Mouse (Mus musculus) monocyte, adult 2 months (primary cell): ENCODE data around the gene Gm12169.
"Not testable (repeated sequence)": the region's sequence is repeated elsewhere in the genome, so short reads cannot be mapped to it uniquely, and the experiment has no call there.

Experiments used
- DNase-seq, 2 experiments: peaks; one replicate each; pipeline ENCODE4 v3.0.0; 2022; ENCODE audit warnings: low spot score in 2 of 2, low read depth in 1 of 2

Gm12169 gene

GRCm38 (mm10) chr11:46523912-46524311 lies at the start of gene Gm12169:
Gene Gm12169 (plus strand): TSS chr11:46524212.
- DNase-seq = no peak

- DNase-seq = no peak
Measured at GRCm38 (mm10) chr11:46474220-46474619, 49.8 kb upstream of the Gm12169 start.

GRCm38 (mm10) chr11:46479311-46479710 lies 44.7 kb upstream of the Gm12169 start:
- DNase-seq = no peak

GRCm38 (mm10) chr11:46480517-46480916 lies 43.5 kb upstream of the Gm12169 start:
- DNase-seq = peak; percentile 57

DNA sequence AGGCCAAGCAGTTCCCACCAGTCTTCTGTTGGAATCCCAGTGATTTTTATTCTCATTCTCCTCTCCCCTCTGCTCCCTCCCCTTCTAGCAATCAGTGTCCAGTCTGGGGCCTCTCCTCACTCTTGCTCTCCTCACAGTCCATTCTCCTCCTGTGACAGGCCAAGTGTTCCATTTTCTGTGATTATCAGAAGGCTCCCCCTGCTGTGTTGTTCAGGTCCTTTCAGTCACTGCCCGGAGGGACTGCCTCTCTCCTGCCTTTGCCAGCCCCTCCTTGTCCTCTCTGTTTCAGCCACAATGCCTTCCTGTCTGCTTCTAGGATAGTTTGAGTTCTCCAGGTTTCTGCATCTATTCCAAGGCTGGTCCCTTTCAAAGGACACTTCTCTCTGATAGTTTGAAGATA lies 35.8 kb upstream of the Gm12169 start:
- DNase-seq = no peak

GRCm38 (mm10) chr11:46488650-46489049 lies 35.4 kb upstream of the Gm12169 start:
- no peak for DNase-seq

DNA sequence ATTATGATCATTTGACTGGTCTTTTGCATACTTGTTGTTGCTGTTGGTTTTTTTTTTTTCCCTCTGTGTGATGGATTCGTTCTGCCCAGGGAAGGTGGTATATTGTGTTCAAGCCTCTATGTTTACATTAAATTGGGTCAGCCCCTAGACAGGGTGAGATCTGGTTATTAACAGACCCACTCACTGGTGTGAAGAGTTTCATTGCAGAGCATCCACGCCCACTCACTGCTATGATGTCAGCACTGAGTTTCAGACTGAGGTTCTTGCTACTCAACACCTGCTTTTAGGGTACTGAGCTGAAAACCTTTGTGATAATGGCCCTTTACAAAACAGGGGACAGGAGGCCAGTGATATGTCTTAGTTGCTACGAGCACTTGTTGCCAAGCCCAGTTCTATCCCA lies 16.9 kb upstream of the Gm12169 start:
- no peak for DNase-seq

GRCm38 (mm10) chr11:46509900-46510299 lies 14.1 kb upstream of the Gm12169 start:
- DNase-seq = no peak

DNA sequence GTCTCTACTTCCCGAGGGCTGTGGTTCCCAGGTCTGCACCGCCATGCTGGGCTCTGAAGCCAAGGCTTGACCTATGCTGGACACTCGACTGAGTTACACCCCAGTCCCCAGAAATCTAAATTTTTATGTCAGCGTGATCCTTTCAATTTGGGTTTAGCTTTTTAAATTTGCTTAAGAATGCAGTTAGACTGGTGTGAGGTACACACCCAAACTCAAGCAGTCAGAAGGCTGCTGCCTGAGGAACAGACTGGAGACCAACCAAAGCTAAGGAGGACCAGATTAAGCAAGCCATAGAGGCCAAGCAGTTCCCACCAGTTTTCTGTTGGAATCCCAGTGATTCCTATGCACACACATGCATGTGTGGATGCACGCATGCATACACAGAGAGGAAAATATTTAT lies 2.7 kb upstream of the Gm12169 start:
- not testable (repeated sequence) for DNase-seq

GRCm38 (mm10) chr11:46522719-46523118 lies 1.3 kb upstream of the Gm12169 start:
- DNase-seq = no peak

DNA sequence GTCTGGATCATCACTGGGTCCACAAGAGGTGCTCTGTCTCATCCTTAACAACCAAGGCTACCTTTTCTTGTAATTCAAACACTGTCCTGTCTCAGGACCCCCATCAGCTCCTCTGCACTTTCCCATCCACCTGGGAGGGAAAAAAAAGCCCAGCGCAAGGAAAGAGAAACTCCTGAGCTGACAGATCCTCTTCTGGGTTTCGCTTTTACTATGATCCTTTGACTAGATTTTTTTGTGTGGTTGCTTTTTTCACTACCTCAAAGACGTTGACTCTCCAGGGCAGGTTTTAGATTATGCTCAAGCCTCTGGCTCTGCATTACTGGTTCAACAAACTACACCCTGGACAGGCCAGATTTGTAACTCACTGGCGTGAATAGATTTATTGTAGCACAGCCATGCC lies 6.1 kb downstream of the Gm12169 start:
- DNase-seq = no peak

GRCm38 (mm10) chr11:46536978-46537377 lies 13.0 kb downstream of the Gm12169 start:
- DNase-seq = no peak

DNA sequence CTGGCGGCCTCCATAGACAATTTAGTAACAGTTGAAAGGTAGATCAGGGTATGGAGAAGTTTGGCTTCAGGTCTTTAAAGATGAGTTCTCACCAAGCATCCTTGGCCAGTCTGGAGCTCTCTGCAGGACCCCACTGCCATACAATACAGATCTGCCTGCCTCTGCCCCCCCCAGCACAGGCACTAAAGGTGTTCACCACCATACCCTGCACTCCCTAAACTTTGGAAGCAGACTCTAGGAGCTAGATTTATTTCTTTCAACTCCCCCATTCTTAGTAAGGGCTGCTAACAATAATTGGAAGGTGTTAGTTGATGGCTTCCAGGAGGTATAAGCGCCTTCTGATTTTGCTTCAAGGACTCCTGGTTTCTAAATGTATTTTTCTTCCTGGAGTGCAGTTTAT lies 19.5 kb downstream of the Gm12169 start:
- no peak for DNase-seq

DNA sequence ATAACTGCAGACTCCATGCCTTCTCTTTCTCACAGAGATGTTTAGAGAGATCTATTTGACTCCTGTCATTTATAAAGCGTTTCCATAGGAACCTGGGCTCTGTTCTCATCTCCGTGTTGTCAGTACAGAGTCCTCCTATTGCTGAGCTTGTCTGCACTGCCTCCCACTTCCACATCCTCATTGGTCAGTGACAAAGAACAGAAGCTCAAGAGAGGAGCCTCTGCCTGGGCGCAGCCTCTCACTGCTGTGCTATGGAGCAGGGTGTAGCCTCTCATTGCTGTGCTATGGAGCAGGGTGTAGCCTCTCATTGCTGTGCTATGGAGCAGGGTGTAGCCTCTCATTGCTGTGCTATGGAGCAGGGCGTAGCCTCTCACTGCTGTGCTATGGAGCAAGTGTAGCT lies 25.7 kb downstream of the Gm12169 start:
- no peak for DNase-seq

GRCm38 (mm10) chr11:46552741-46553140 lies 28.7 kb downstream of the Gm12169 start:
- DNase-seq = no peak

- no peak for DNase-seq
Measured at GRCm38 (mm10) chr11:46561096-46561495, 37.1 kb downstream of the Gm12169 start.

DNA sequence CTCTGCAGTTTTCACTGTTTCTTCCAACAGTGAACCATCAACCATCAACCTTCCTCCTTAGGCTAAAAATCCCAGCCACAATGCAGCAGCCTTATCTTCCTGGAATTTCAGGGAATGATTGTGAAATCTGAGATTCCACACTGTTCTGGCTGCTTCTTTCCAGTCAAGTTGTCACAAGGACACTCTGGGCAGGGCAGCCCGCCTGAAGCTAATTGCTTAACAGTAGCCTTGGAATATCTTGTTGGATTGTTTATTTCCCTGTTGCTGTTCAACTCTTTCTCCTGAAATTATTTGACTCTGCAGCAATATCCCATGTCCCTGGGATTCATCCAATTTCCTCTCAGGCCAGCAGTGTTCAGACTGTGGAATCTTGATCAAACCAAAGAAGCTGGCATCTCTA lies 40.7 kb downstream of the Gm12169 start:
- DNase-seq = no peak

GRCm38 (mm10) chr11:46565967-46566366 lies 42.0 kb downstream of the Gm12169 start:
- no peak for DNase-seq

- no peak for DNase-seq
Measured at GRCm38 (mm10) chr11:46569107-46569506, 45.1 kb downstream of the Gm12169 start.

GRCm38 (mm10) chr11:46571327-46571726 lies 47.3 kb downstream of the Gm12169 start, which contains the start of gene BC053393:
Gene BC053393 (plus strand): TSS chr11:46571536.
- no peak for DNase-seq

DNA sequence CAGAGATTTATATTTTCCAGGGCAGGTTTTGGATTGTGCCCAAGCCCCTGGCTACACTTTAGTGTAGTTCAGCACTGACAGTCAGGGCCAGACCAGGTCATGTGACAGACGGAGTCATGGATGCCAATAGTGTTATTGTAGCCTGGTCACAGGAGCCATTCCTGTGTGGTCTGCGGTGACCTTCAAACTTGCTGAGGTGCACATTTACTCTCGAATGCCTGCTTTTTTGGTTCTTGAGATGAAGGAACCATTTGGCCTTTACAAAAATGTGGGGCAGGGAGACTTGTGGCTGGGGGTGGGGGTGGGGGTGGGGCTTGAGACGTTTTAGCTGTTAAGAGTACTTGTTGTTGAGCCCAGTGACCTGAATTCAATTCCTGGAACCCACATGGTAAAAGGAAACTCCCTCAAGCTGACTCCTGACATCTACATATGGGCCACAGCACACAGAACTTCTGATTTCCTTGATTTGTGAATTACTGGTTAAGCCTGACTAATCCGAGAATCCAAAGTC lies 54.8 kb downstream of the Gm12169 start:
- DNase-seq = no peak

DNA sequence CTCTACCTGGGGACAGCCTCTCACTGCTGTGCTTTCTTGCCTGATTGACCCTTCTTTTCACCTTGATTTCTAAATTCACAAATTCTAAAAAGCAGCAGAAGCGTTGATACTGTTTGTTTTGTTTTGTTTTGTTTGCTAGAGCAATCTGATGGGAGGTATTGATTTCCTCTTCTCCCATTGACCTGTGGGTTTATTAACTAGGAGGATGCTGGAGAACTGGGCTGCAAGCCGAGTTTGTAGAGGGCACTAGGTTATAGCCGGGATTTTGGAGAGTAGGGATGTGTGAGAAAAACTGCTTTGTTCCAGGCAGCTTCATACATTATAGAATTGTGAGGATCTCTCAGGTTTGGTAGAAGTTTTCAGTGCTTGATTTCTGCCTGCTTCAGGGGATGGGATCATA lies 56.4 kb downstream of the Gm12169 start:
- DNase-seq = no peak

GRCm38 (mm10) chr11:46582741-46583140 lies 58.7 kb downstream of the Gm12169 start:
- DNase-seq = no peak
